Mouse (Mus musculus) MEL (cell line): ENCODE results near the gene Gm17545. TPM values are rescaled to one million over a fixed set of nuclear protein-coding genes. Genes with fewer than 3 reads are reported as not detected.

ENCODE experiments used
- DNase-seq: peaks from one replicate; pipeline ENCODE4 v3.0.0; 2011; ENCODE audit warnings: low read depth, low spot score
- H3K27ac ChIP-seq: 2 replicates; pipeline ENCODE4 v1.5.1; 2012; ENCODE audit warnings: low read depth, mild to moderate bottlenecking, control low read depth, low read length, moderate library complexity; ENCODE audit not compliant: control insufficient read depth
- H3K27me3 ChIP-seq, 2 experiments: fragments of 150-350 bp in 1 of 2; sonication (generic) in 1 of 2; 2 replicates each; pipeline ENCODE4 v1.6.1; 2012; ENCODE audit warnings: low read length in 2 of 2, mild to moderate bottlenecking in 2 of 2, improper control_type of control experiment in 1 of 2, moderate library complexity in 1 of 2; ENCODE audit not compliant: insufficient read depth in 2 of 2, control insufficient read depth in 1 of 2
- H3K36me3 ChIP-seq, 2 experiments: 2 replicates each; pipeline ENCODE4 v1.6.1; 2012 to 2014; ENCODE audit warnings: low read length in 2 of 2, improper control_type of control experiment in 1 of 2, inconsistent platforms in 1 of 2, mild to moderate bottlenecking in 1 of 2; ENCODE audit not compliant: insufficient read depth in 2 of 2, control insufficient read depth in 1 of 2
- H3K4me1 ChIP-seq, 2 experiments: fragments of 150-350 bp in 1 of 2; sonication (generic) in 1 of 2; 2 replicates each; pipeline ENCODE4 v1.6.1; 2012; ENCODE audit warnings: low read length in 2 of 2, improper control_type of control experiment in 1 of 2, mild to moderate bottlenecking in 1 of 2; ENCODE audit not compliant: insufficient read depth in 2 of 2, control insufficient read depth in 1 of 2
- H3K4me3 ChIP-seq, 2 experiments: fragments of 150-350 bp in 1 of 2; sonication (generic) in 1 of 2; 2 replicates each; pipeline ENCODE4 v1.5.1; 2012; ENCODE audit warnings: low read depth in 2 of 2, low read length in 2 of 2, mild to moderate bottlenecking in 2 of 2, moderate library complexity in 2 of 2, control low read depth in 1 of 2, improper control_type of control experiment in 1 of 2; ENCODE audit not compliant: control insufficient read depth in 1 of 2, insufficient read depth in 1 of 2
- H3K79me2 ChIP-seq: 2 replicates; pipeline ENCODE4 v1.6.1; 2012; ENCODE audit warnings: mild to moderate bottlenecking, low read length, moderate library complexity; ENCODE audit not compliant: control insufficient read depth, poor library complexity, insufficient read depth
- H3K9ac ChIP-seq: 2 replicates; pipeline ENCODE4 v1.6.1; 2012; ENCODE audit warnings: low read depth, mild to moderate bottlenecking, control low read depth, low read length, moderate library complexity; ENCODE audit not compliant: control insufficient read depth, poor library complexity, severe bottlenecking
- H3K9me3 ChIP-seq: fragments of 150-350 bp; sonication (generic); replicated peaks from 2 replicates; pipeline ENCODE4 v1.6.1; 2012; ENCODE audit warnings: mild to moderate bottlenecking, low read length, improper control_type of control experiment, moderate library complexity; ENCODE audit not compliant: insufficient read depth
- CHD1 ChIP-seq: IDR thresholded peaks from 2 replicates; pipeline ENCODE4 v1.6.1; 2012; ENCODE audit warnings: low read depth, mild to moderate bottlenecking, inconsistent platforms, low read length, improper control_type of control experiment
- CHD2 ChIP-seq: IDR thresholded peaks from 2 replicates; pipeline ENCODE4 v1.6.1; 2011; ENCODE audit warnings: low read length, improper control_type of control experiment
- E2F4 ChIP-seq: IDR thresholded peaks from 2 replicates; pipeline ENCODE4 v1.6.1; 2011; ENCODE audit warnings: low read depth, low read length, improper control_type of control experiment, borderline replicate concordance
- EP300 ChIP-seq, 2 experiments: IDR thresholded peaks; 2 replicates each; pipeline ENCODE4 v1.6.1; 2011; ENCODE audit warnings: improper control_type of control experiment in 2 of 2, low read length in 2 of 2, low read depth in 1 of 2, mild to moderate bottlenecking in 1 of 2
- ETS1 ChIP-seq: IDR thresholded peaks from 2 replicates; pipeline ENCODE4 v1.6.1; 2012; ENCODE audit warnings: low read depth, mild to moderate bottlenecking, inconsistent platforms, low read length, improper control_type of control experiment, moderate library complexity
- GABPA ChIP-seq: IDR thresholded peaks from 2 replicates; pipeline ENCODE4 v1.6.1; 2012; ENCODE audit warnings: low read depth, mild to moderate bottlenecking, inconsistent platforms, low read length, improper control_type of control experiment, moderate library complexity
- GATA1 ChIP-seq: IDR thresholded peaks from 2 replicates; pipeline ENCODE4 v1.6.1; 2011; ENCODE audit warnings: low read depth, low read length, improper control_type of control experiment
- HCFC1 ChIP-seq: IDR thresholded peaks from 2 replicates; pipeline ENCODE4 v1.6.1; 2012; ENCODE audit warnings: low read depth, mild to moderate bottlenecking, inconsistent platforms, low read length, improper control_type of control experiment, moderate library complexity
- JUND ChIP-seq: IDR thresholded peaks from 2 replicates; pipeline ENCODE4 v1.6.1; 2011; ENCODE audit warnings: low read depth, mild to moderate bottlenecking, improper control_type of control experiment, low read length
- KAT2A ChIP-seq: conservative IDR thresholded peaks from 2 replicates; pipeline ENCODE4 v1.6.1; 2012; ENCODE audit warnings: low read depth, low read length, improper control_type of control experiment, inconsistent platforms
- MAFK ChIP-seq: IDR thresholded peaks from 2 replicates; pipeline ENCODE4 v1.6.1; 2011; ENCODE audit warnings: low read depth, mild to moderate bottlenecking, low read length, improper control_type of control experiment, borderline replicate concordance
- MAX ChIP-seq: IDR thresholded peaks from 2 replicates; pipeline ENCODE4 v1.6.1; 2011; ENCODE audit warnings: low read length, improper control_type of control experiment
- MAZ ChIP-seq: IDR thresholded peaks from 2 replicates; pipeline ENCODE4 v1.6.1; 2012; ENCODE audit warnings: low read depth, mild to moderate bottlenecking, inconsistent platforms, low read length, improper control_type of control experiment
- MXI1 ChIP-seq: IDR thresholded peaks from 2 replicates; pipeline ENCODE4 v1.6.1; 2011; ENCODE audit warnings: mild to moderate bottlenecking, low read depth, low read length, improper control_type of control experiment
- MYB ChIP-seq: IDR thresholded peaks from 2 replicates; pipeline ENCODE4 v1.6.1; 2011; ENCODE audit warnings: mild to moderate bottlenecking, low read depth, low read length, improper control_type of control experiment
- MYC ChIP-seq: IDR thresholded peaks from 2 replicates; pipeline ENCODE4 v1.6.1; 2011; ENCODE audit warnings: low read depth, mild to moderate bottlenecking, low read length, improper control_type of control experiment, moderate library complexity
- NELFE ChIP-seq: IDR thresholded peaks from 2 replicates; pipeline ENCODE4 v1.6.1; 2011; ENCODE audit warnings: low read depth, low read length, improper control_type of control experiment
- NRF1 ChIP-seq: IDR thresholded peaks from 2 replicates; pipeline ENCODE4 v1.6.1; 2014; ENCODE audit warnings: low read depth, mild to moderate bottlenecking, inconsistent platforms, low read length, improper control_type of control experiment, moderate library complexity; ENCODE audit not compliant: poor library complexity, insufficient read depth, severe bottlenecking
- POLR2A ChIP-seq, 2 experiments: IDR thresholded peaks; 2 replicates each; pipeline ENCODE4 v1.6.1; 2011 to 2012; ENCODE audit warnings: low read length in 2 of 2, mild to moderate bottlenecking in 2 of 2, control low read depth in 1 of 2, improper control_type of control experiment in 1 of 2, low read depth in 1 of 2, moderate library complexity in 1 of 2; ENCODE audit not compliant: control insufficient read depth in 1 of 2, insufficient read depth in 1 of 2, poor library complexity in 1 of 2
- POLR2AphosphoS2 ChIP-seq: IDR thresholded peaks from 2 replicates; pipeline ENCODE4 v1.6.1; 2011; ENCODE audit warnings: low read length, improper control_type of control experiment
- POLR2AphosphoS5 ChIP-seq: IDR thresholded peaks from 2 replicates; pipeline ENCODE4 v1.6.1; 2012; ENCODE audit warnings: low read depth, borderline replicate concordance, mild to moderate bottlenecking, inconsistent platforms, low read length, moderate library complexity, mixed read lengths
- RCOR1 ChIP-seq: IDR thresholded peaks from 2 replicates; pipeline ENCODE4 v1.6.1; 2012; ENCODE audit warnings: low read depth, mild to moderate bottlenecking, inconsistent platforms, low read length, improper control_type of control experiment
- SMC3 ChIP-seq: IDR thresholded peaks from 2 replicates; pipeline ENCODE4 v1.6.1; 2011; ENCODE audit warnings: low read depth, low read length, improper control_type of control experiment
- TAL1 ChIP-seq: IDR thresholded peaks from 2 replicates; pipeline ENCODE4 v1.6.1; 2012; ENCODE audit warnings: mild to moderate bottlenecking, inconsistent platforms, low read length, moderate library complexity, mixed read lengths
- TBP ChIP-seq: IDR thresholded peaks from 2 replicates; pipeline ENCODE4 v1.8.0; 2011; ENCODE audit warnings: low read depth, low read length, improper control_type of control experiment
- TCF12 ChIP-seq: IDR thresholded peaks from 2 replicates; pipeline ENCODE4 v1.6.1; 2014; ENCODE audit warnings: low read depth, mild to moderate bottlenecking, inconsistent platforms, low read length, improper control_type of control experiment, moderate library complexity
- UBTF ChIP-seq: IDR thresholded peaks from 2 replicates; pipeline ENCODE4 v1.6.1; 2012; ENCODE audit warnings: low read depth, mild to moderate bottlenecking, inconsistent platforms, low read length, improper control_type of control experiment, moderate library complexity, borderline replicate concordance; ENCODE audit not compliant: insufficient read depth
- USF1 ChIP-seq: IDR thresholded peaks from 2 replicates; pipeline ENCODE4 v1.6.1; 2014; ENCODE audit warnings: low read depth, mild to moderate bottlenecking, inconsistent platforms, low read length, improper control_type of control experiment, moderate library complexity
- ZC3H11A ChIP-seq: IDR thresholded peaks from 2 replicates; pipeline ENCODE4 v1.6.1; 2012; ENCODE audit warnings: low read depth, mild to moderate bottlenecking, inconsistent platforms, low read length, improper control_type of control experiment
- ZKSCAN1 ChIP-seq: IDR thresholded peaks from 2 replicates; pipeline ENCODE4 v1.6.1; 2012; ENCODE audit warnings: low read depth, mild to moderate bottlenecking, inconsistent platforms, low read length, improper control_type of control experiment, moderate library complexity
- ZNF384 ChIP-seq: IDR thresholded peaks from 2 replicates; pipeline ENCODE4 v1.6.1; 2012; ENCODE audit warnings: low read depth, mild to moderate bottlenecking, inconsistent platforms, low read length, improper control_type of control experiment
- polyA plus RNA-seq, 2 experiments: library from polyadenylated mRNA; stranded (reverse) in 1 of 2; unstranded in 1 of 2; fragments of >175 nt in 1 of 2; fragments of >200 nt in 1 of 2; gene quantifications; 2 replicates each; pipeline versions ENCODE4 v1.2.1 to v1.2.4; 2012; ENCODE audit warnings: low replicate concordance in 2 of 2, low read depth in 1 of 2; ENCODE audit not compliant: insufficient read length in 2 of 2, insufficient read depth in 1 of 2, missing spikeins in 1 of 2
- total RNA-seq: library from RNA; depleted of rRNA; stranded (reverse); fragments of 300-350 nt; gene quantifications from 2 replicates; pipeline ENCODE4 v1.2.3, GENCODE M21; 2012

The Gm17545 gene
- total and polyA plus RNA-seq, 3 experiments, result not detected

- H3K4me1 ChIP-seq, result peaks cover 21 to 25% of the 10 kb centered on the region in 2 experiments
- 0 out of 4 replicates have a peak, but pooled peaks of 1 of the 2 experiments have one; percentile 11 for TF ChIP-seq EP300 (IDR thresholded peaks at IDR 0.05; ENCODE audit: low read depth in 1 of 2, low read length in 2 of 2)
- peak; percentile 88; the same call in 1 of the 2 replicates for TF ChIP-seq POLR2AphosphoS5
- no peak for TF ChIP-seq ZKSCAN1
- no peak for TF ChIP-seq MYC
- H3K27ac ChIP-seq, result peak overlapping the region; percentile 74
- H3K79me2 ChIP-seq, result no peaks in the 10 kb centered on the region
- no peak for DNase-seq
- H3K9ac ChIP-seq, result no peak overlapping the region
- H3K4me3 ChIP-seq, result no peak overlapping the region
- H3K9me3 ChIP-seq, result no peaks in the 10 kb centered on the region
- no peaks in the 10 kb centered on the region for H3K27me3 ChIP-seq
- peaks cover 26 to 78% of the 10 kb centered on the region in 2 experiments for H3K36me3 ChIP-seq
Measured at GRCm38 (mm10) chr9:22452697-22453096, 1.4 kb upstream of the Gm17545 start.

- peaks cover 26 to 82% of the 10 kb centered on the region in 2 experiments for H3K36me3 ChIP-seq
- TF ChIP-seq UBTF (no peak), KAT2A (peak; percentile 58), HCFC1 (peak; percentile 73), USF1 (no peak), MAFK (peak; percentile 54; the same call in 1 of the 2 replicates), TAL1 (peak; percentile 99), NELFE (0 out of 2 replicates have a peak, but pooled peaks have one; percentile 13), ZKSCAN1 (no peak), TBP (peak; percentile 89), ZNF384 (peak; percentile 70), MYC (peak; percentile 86; the same call in 1 of the 2 replicates), NRF1 (no peak), E2F4 (no peak), RCOR1 (peak; percentile 97), GABPA (no peak), GATA1 (peak; percentile 98), ZC3H11A (no peak), JUND (peak; percentile 60; the same call in 1 of the 2 replicates), SMC3 (no peak), CHD2 (peak; percentile 24; the same call in 1 of the 2 replicates), MXI1 (peak; percentile 89), ETS1 (peak; percentile 100), TCF12 (peak; percentile 100), MAX (peak; percentile 86), EP300 (IDR thresholded peaks at IDR 0.05; ENCODE audit: low read depth in 1 of 2, low read length in 2 of 2) (peak; percentile 99), MYB (peak; percentile 99), CHD1 (no peak), POLR2AphosphoS2 (peak; percentile 85), POLR2A (IDR thresholded peaks at IDR 0.05; ENCODE audit: control insufficient read depth in 1 of 2, insufficient read depth in 1 of 2, low read depth in 1 of 2, low read length in 2 of 2, poor library complexity in 1 of 2) (peak in 1 of 2 experiments; percentile 53; a peak in 1 of 4 replicates), MAZ (peak; percentile 98), POLR2AphosphoS5 (0 out of 2 replicates have a peak, but pooled peaks have one; percentile 38)
Measured at GRCm38 (mm10) chr9:22453501-22453924, 577 bp upstream of the Gm17545 start.

More at GRCm38 (mm10) chr9:22453501-22453924, 577 bp upstream of the Gm17545 start:
- no peaks in the 10 kb centered on the region for H3K27me3 ChIP-seq
- no peak overlapping the region for H3K9ac ChIP-seq
- peaks cover 21 to 25% of the 10 kb centered on the region in 2 experiments for H3K4me1 ChIP-seq
- H3K79me2 ChIP-seq, result no peaks in the 10 kb centered on the region
- H3K27ac ChIP-seq, result peak overlapping the region; percentile 74
- no peaks in the 10 kb centered on the region for H3K9me3 ChIP-seq
- peak; percentile 100 for DNase-seq
- no peak overlapping the region for H3K4me3 ChIP-seq
